Comparison of ENCODE assay signal across 8 mouse cellular contexts in the genomic region with DNA sequence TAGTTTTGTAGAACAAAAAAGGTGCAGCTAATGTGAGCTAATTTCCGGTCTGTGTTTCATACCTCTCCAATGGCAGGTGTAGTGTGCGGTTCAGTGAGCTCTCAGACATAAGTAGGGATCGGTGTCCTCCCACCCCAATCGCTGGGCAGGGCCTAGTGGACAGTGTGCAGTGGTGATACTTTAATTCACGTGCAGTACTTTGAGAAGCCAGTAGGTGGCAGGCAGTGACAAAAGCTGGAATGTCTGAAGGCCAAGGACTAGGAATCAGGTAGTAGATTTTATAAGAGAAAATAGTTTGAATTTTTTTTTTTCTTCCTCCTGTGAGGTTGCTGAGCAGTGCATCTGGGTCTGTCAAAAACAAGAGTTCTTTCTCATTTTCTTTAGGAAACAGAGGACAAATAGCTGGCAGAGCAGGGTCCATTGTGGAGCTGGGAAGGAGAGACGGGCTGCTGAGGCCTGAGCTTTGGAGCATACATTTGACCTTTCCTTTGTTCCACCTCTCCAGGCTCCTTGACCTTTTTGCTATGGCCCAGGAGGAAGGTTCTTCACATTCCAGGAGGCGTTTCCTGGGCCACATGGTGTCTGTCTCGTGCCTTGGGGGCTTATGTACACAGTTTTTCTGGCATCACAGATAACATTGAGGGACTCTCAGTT. TPM values are rescaled to one million over a fixed set of nuclear protein-coding genes. Genes with fewer than 3 reads are reported as not detected.
DNase-seq lines count a peak whose midpoint lies in the region; ATAC-seq lines count a peak whose summit lies in the region.

No protein-coding gene starts in this region.

- no peaks in the 10 kb centered on the region for H3K36me3 ChIP-seq in embryonic facial prominence, embryonic 13.5 days
- no peaks in the 10 kb centered on the region for H3K36me3 ChIP-seq in limb, embryonic 12.5 days
- H3K36me3 ChIP-seq in midbrain, embryonic 15.5 days (replicated peaks): no peaks in the 10 kb centered on the region
- H3K36me3 ChIP-seq in splenic B cell, adult 2 months (ENCODE audit: control insufficient read depth, insufficient read depth, low read length, poor library complexity, severe bottlenecking): no peaks in the 10 kb centered on the region

- H3K27me3 ChIP-seq in embryonic facial prominence, embryonic 13.5 days: no peaks in the 10 kb centered on the region
- no peaks in the 10 kb centered on the region; the same call in 1 of the 2 replicates for H3K27me3 ChIP-seq in limb, embryonic 12.5 days
- H3K27me3 ChIP-seq in midbrain, embryonic 15.5 days (replicated peaks): no peaks in the 10 kb centered on the region
- H3K27me3 ChIP-seq in splenic B cell, adult 2 months (ENCODE audit: control insufficient read depth, insufficient read depth, low read length, poor library complexity, severe bottlenecking): no peaks in the 10 kb centered on the region

- ATAC-seq in CD4-positive, CD25-positive, alpha-beta regulatory T cell, adult 4 months: peak; percentile 66
- ATAC-seq in embryonic facial prominence, embryonic 13.5 days (ENCODE audit: insufficient number of reproducible peaks, insufficient read depth, low FRiP score, low TSS enrichment, low read depth): no peak
- ATAC-seq in limb, embryonic 12.5 days (ENCODE audit: insufficient number of reproducible peaks, insufficient read depth, low FRiP score, low TSS enrichment, low read depth): peak; percentile 44; the same call in 1 of the 2 replicates
- peak; percentile 74 for ATAC-seq in midbrain, embryonic 15.5 days (replicated peaks)

- H3K9me3 ChIP-seq in embryonic facial prominence, embryonic 13.5 days: no peaks in the 10 kb centered on the region
- H3K9me3 ChIP-seq in limb, embryonic 12.5 days: no peaks in the 10 kb centered on the region
- no peaks in the 10 kb centered on the region for H3K9me3 ChIP-seq in midbrain, embryonic 15.5 days

- peak overlapping the region; percentile 66 for H3K27ac ChIP-seq in embryonic facial prominence, embryonic 13.5 days
- peak overlapping the region; percentile 62; the same call in 1 of the 2 replicates for H3K27ac ChIP-seq in limb, embryonic 12.5 days
- no peak overlapping the region for H3K27ac ChIP-seq in midbrain, embryonic 15.5 days

- peaks cover 58% of the 10 kb centered on the region for H3K4me1 ChIP-seq in embryonic facial prominence, embryonic 13.5 days
- peaks cover 47% of the 10 kb centered on the region for H3K4me1 ChIP-seq in limb, embryonic 12.5 days (replicated peaks)
- H3K4me1 ChIP-seq in midbrain, embryonic 15.5 days: peaks cover 23% of the 10 kb centered on the region

- no peak overlapping the region for H3K4me2 ChIP-seq in embryonic facial prominence, embryonic 13.5 days
- H3K4me2 ChIP-seq in limb, embryonic 12.5 days: no peak overlapping the region
- no peak overlapping the region for H3K4me2 ChIP-seq in midbrain, embryonic 15.5 days

- H3K4me3 ChIP-seq in embryonic facial prominence, embryonic 13.5 days: no peak overlapping the region
- no peak overlapping the region for H3K4me3 ChIP-seq in limb, embryonic 12.5 days (replicated peaks)
- no peak overlapping the region for H3K4me3 ChIP-seq in midbrain, embryonic 15.5 days

- peak; percentile 56 for DNase-seq in adrenal gland, postnatal 25 days
- DNase-seq in heart, adult 9 months (ENCODE audit: low spot score in 2 of 2): peak; percentile 29 to 61
- peak; percentile 81 for DNase-seq in kidney, adult 9 months
- peak; percentile 80 for DNase-seq in splenic B cell, adult 2 months (ENCODE audit: low read depth, low spot score)

- H3K9ac ChIP-seq in embryonic facial prominence, embryonic 13.5 days: no peak overlapping the region
- no peak overlapping the region for H3K9ac ChIP-seq in limb, embryonic 12.5 days (replicated peaks)
- no peak overlapping the region for H3K9ac ChIP-seq in midbrain, embryonic 15.5 days

- WGBS in embryonic facial prominence, embryonic 13.5 days: 18% methylated on average over 8 of the region's 8 CpGs
- 17% methylated on average over 8 of the region's 8 CpGs for WGBS in limb, embryonic 12.5 days
- WGBS in midbrain, embryonic 15.5 days: 14% methylated on average over 8 of the region's 8 CpGs

RNA-seq across cellular contexts. Expression of gene 5330417H12Rik, which starts 36.4 kb away (rescaled TPM):
- not detected for polyA plus RNA-seq in CD4-positive, CD25-positive, alpha-beta regulatory T cell, adult 4 months (2017; shearing (Covaris generic))
- total RNA-seq in adrenal gland, postnatal 25 days (2021): not detected in 2 replicates
- polyA plus RNA-seq in embryonic facial prominence, embryonic 13.5 days (2015; fragmentation: Nextera tagmentation; extraction: Ambion mirVana): not detected in 2 replicates
- not detected in 2 replicates for polyA plus RNA-seq in limb, embryonic 12.5 days (2016; fragmentation: Nextera tagmentation; extraction: Ambion mirVana)
- polyA plus RNA-seq in midbrain, embryonic 15.5 days (2015; fragmentation: Nextera tagmentation; extraction: Ambion mirVana): not detected in 2 replicates
